Mouse (Mus musculus) lung, embryonic 15.5 days (tissue): ENCODE measurements around the gene Rnase2b. TPM values are rescaled to one million over a fixed set of nuclear protein-coding genes. Genes with fewer than 3 reads are reported as not detected.

Source experiments
- ATAC-seq: fragments of 200-750 bp; cut with Nextera tagmentation; 2 replicates; pipeline ENCODE4 v1.8.0; 2017; ENCODE audit warnings: moderate number of reproducible peaks, borderline replicate concordance; ENCODE audit not compliant: low FRiP score, low TSS enrichment; ENCODE audit errors: extremely low read depth
- H3K27ac ChIP-seq: fragments of 300-500 bp; sonication (generic); 2 replicates; pipeline ENCODE4 v1.5.1; 2015; ENCODE audit warnings: moderate library complexity, mild to moderate bottlenecking, inconsistent platforms
- H3K27me3 ChIP-seq: fragments of 300-500 bp; sonication (generic); 2 replicates; pipeline ENCODE4 v1.6.1; 2015; ENCODE audit warnings: inconsistent platforms
- H3K36me3 ChIP-seq: fragments of 300-500 bp; sonication (generic); 2 replicates; pipeline ENCODE4 v1.6.1; 2015; ENCODE audit warnings: inconsistent platforms
- H3K4me1 ChIP-seq: fragments of 300-500 bp; sonication (generic); 2 replicates; pipeline ENCODE4 v1.6.1; 2015; ENCODE audit warnings: inconsistent platforms
- H3K4me2 ChIP-seq: fragments of 300-500 bp; sonication (generic); 2 replicates; pipeline ENCODE4 v1.6.1; 2015; ENCODE audit warnings: inconsistent platforms, mild to moderate bottlenecking, moderate library complexity
- H3K4me3 ChIP-seq: fragments of 300-500 bp; sonication (generic); 2 replicates; pipeline ENCODE4 v1.5.1; 2015; ENCODE audit warnings: mild to moderate bottlenecking, inconsistent platforms
- H3K9ac ChIP-seq: fragments of 300-500 bp; sonication (generic); 2 replicates; pipeline ENCODE4 v1.6.1; 2015; ENCODE audit warnings: inconsistent platforms
- H3K9me3 ChIP-seq: fragments of 300-500 bp; sonication (generic); 2 replicates; pipeline ENCODE4 v1.6.1; 2016; ENCODE audit warnings: inconsistent platforms
- WGBS: fragments of 180-500 bp; shearing (Covaris S2); methylation state at CpG from one replicate; pipeline ENCODE4 v1.1.7; 2015; 5-methylcytosine and 5-hydroxymethylcytosine counted together
- polyA plus RNA-seq: library from polyadenylated mRNA; unstranded; fragments of >200 nt; fragmentation: Nextera tagmentation; extraction: Ambion mirVana; gene quantifications from 2 replicates; pipeline ENCODE4 v1.2.1, GENCODE M21; 2015

The Rnase2b gene
- polyA plus RNA-seq, 1 experiment from 2014 or later: not detected

GRCm38 (mm10) chr14:51142119-51142518 is 19.9 kb upstream of the Rnase2b start:
- no peak overlapping the region for H3K4me3 ChIP-seq
- H3K4me2 ChIP-seq: no peak overlapping the region
- 84% methylated on average over 4 of the region's 4 CpGs for WGBS
- H3K27ac ChIP-seq: no peak overlapping the region
- no peaks in the 10 kb centered on the region for H3K4me1 ChIP-seq
- no peak overlapping the region for H3K9ac ChIP-seq
- no peaks in the 10 kb centered on the region for H3K36me3 ChIP-seq
- H3K27me3 ChIP-seq: no peaks in the 10 kb centered on the region
- H3K9me3 ChIP-seq: no peaks in the 10 kb centered on the region
- ATAC-seq: no peak

GRCm38 (mm10) chr14:51142568-51142967 is 19.5 kb upstream of the Rnase2b start:
- Histone ChIP-seq H3K27me3 (no peaks in the 10 kb centered on the region), H3K9ac (no peak overlapping the region), H3K27ac (no peak overlapping the region), H3K4me3 (no peak overlapping the region), H3K4me2 (no peak overlapping the region), H3K36me3 (no peaks in the 10 kb centered on the region), H3K4me1 (no peaks in the 10 kb centered on the region), H3K9me3 (no peaks in the 10 kb centered on the region)
- no peak for ATAC-seq
- WGBS: 73% methylated on average over 3 of the region's 3 CpGs

- no peak overlapping the region for H3K27ac ChIP-seq
- no peak for ATAC-seq
- 46% methylated on average over 4 of the region's 4 CpGs for WGBS
Observed at GRCm38 (mm10) chr14:51143287-51143686, 18.8 kb upstream of the Rnase2b start.

GRCm38 (mm10) chr14:51143937-51144336 is 18.1 kb upstream of the Rnase2b start:
- WGBS: 67% methylated on average over 2 of the region's 2 CpGs

More at GRCm38 (mm10) chr14:51143287-51143686, 18.8 kb upstream of the Rnase2b start:
- Histone ChIP-seq H3K9ac (no peak overlapping the region), H3K4me1 (no peaks in the 10 kb centered on the region), H3K36me3 (no peaks in the 10 kb centered on the region), H3K4me3 (no peak overlapping the region), H3K4me2 (no peak overlapping the region), H3K27me3 (no peaks in the 10 kb centered on the region), H3K9me3 (no peaks in the 10 kb centered on the region)

GRCm38 (mm10) chr14:51144451-51144850 is 17.6 kb upstream of the Rnase2b start:
- H3K4me1 ChIP-seq: no peaks in the 10 kb centered on the region
- no peaks in the 10 kb centered on the region for H3K9me3 ChIP-seq
- 90% methylated on average over 4 of the region's 4 CpGs for WGBS
- no peaks in the 10 kb centered on the region for H3K27me3 ChIP-seq
- ATAC-seq: no peak
- no peaks in the 10 kb centered on the region for H3K36me3 ChIP-seq
- no peak overlapping the region for H3K4me2 ChIP-seq
- H3K4me3 ChIP-seq: no peak overlapping the region
- H3K9ac ChIP-seq: no peak overlapping the region
- H3K27ac ChIP-seq: no peak overlapping the region

More at GRCm38 (mm10) chr14:51143937-51144336, 18.1 kb upstream of the Rnase2b start:
- Histone ChIP-seq H3K9me3 (no peaks in the 10 kb centered on the region), H3K9ac (no peak overlapping the region), H3K27ac (no peak overlapping the region), H3K4me3 (no peak overlapping the region), H3K27me3 (no peaks in the 10 kb centered on the region), H3K4me1 (no peaks in the 10 kb centered on the region), H3K36me3 (no peaks in the 10 kb centered on the region), H3K4me2 (no peak overlapping the region)
- no peak for ATAC-seq

GRCm38 (mm10) chr14:51145521-51145920 is 16.5 kb upstream of the Rnase2b start:
- no peak for ATAC-seq
- WGBS: 68% methylated on average over 6 of the region's 6 CpGs

GRCm38 (mm10) chr14:51146685-51147084 is 15.4 kb upstream of the Rnase2b start, which contains the start of gene Rnase1:
Gene Rnase1, minus strand, starts transcription at chr14:51146785.
- H3K4me3 ChIP-seq: no peak within 1 kb of the TSS
- H3K9me3 ChIP-seq: no peaks in the 10 kb centered on the region
- H3K27ac ChIP-seq: no peak within 1 kb of the TSS
- 65% methylated on average over 2 of the region's 2 CpGs for WGBS
- H3K4me1 ChIP-seq: no peaks in the 10 kb centered on the region
- H3K9ac ChIP-seq: no peak within 1 kb of the TSS
- ATAC-seq: no peak
- H3K4me2 ChIP-seq: no peak within 1 kb of the TSS
- H3K36me3 ChIP-seq: no peaks in the 10 kb centered on the region
- no peaks in the 10 kb centered on the region for H3K27me3 ChIP-seq

More at GRCm38 (mm10) chr14:51145521-51145920, 16.5 kb upstream of the Rnase2b start:
- H3K36me3 ChIP-seq: no peaks in the 10 kb centered on the region
- H3K9ac ChIP-seq: no peak overlapping the region
- H3K4me3 ChIP-seq: no peak overlapping the region
- no peaks in the 10 kb centered on the region for H3K27me3 ChIP-seq
- H3K4me1 ChIP-seq: no peaks in the 10 kb centered on the region
- H3K4me2 ChIP-seq: no peak overlapping the region
- H3K27ac ChIP-seq: no peak overlapping the region
- H3K9me3 ChIP-seq: no peaks in the 10 kb centered on the region

GRCm38 (mm10) chr14:51148006-51148405 is 14.1 kb upstream of the Rnase2b start:
- no peak overlapping the region for H3K4me3 ChIP-seq
- ATAC-seq: no peak
- H3K27ac ChIP-seq: no peak overlapping the region
- H3K4me2 ChIP-seq: no peak overlapping the region
- H3K4me1 ChIP-seq: no peaks in the 10 kb centered on the region
- H3K9me3 ChIP-seq: no peaks in the 10 kb centered on the region
- H3K36me3 ChIP-seq: no peaks in the 10 kb centered on the region
- H3K27me3 ChIP-seq: no peaks in the 10 kb centered on the region
- H3K9ac ChIP-seq: no peak overlapping the region
- WGBS: 50% methylated on average over 3 of the region's 3 CpGs

GRCm38 (mm10) chr14:51149164-51149563 is 12.9 kb upstream of the Rnase2b start:
- Histone ChIP-seq H3K27me3 (no peaks in the 10 kb centered on the region), H3K9ac (no peak overlapping the region), H3K27ac (no peak overlapping the region), H3K4me2 (no peak overlapping the region), H3K4me1 (no peaks in the 10 kb centered on the region), H3K4me3 (no peak overlapping the region), H3K36me3 (no peaks in the 10 kb centered on the region), H3K9me3 (no peaks in the 10 kb centered on the region)
- no peak for ATAC-seq
- WGBS: 38% methylated on average over 5 of the region's 5 CpGs

- no peaks in the 10 kb centered on the region for H3K9me3 ChIP-seq
- H3K9ac ChIP-seq: no peak overlapping the region
- H3K36me3 ChIP-seq: no peaks in the 10 kb centered on the region
- 81% methylated on average over 3 of the region's 3 CpGs for WGBS
- H3K4me3 ChIP-seq: no peak overlapping the region
- H3K27me3 ChIP-seq: no peaks in the 10 kb centered on the region
- no peak overlapping the region for H3K4me2 ChIP-seq
- no peak overlapping the region for H3K27ac ChIP-seq
- no peaks in the 10 kb centered on the region for H3K4me1 ChIP-seq
- ATAC-seq: no peak
Observed at GRCm38 (mm10) chr14:51150206-51150831, 11.7 kb upstream of the Rnase2b start.

GRCm38 (mm10) chr14:51152249-51152870 is 9.7 kb upstream of the Rnase2b start:
- H3K27me3 ChIP-seq: no peaks in the 10 kb centered on the region
- 40% methylated on average over 5 of the region's 5 CpGs for WGBS
- ATAC-seq: no peak
- H3K4me1 ChIP-seq: no peaks in the 10 kb centered on the region
- no peak overlapping the region for H3K4me3 ChIP-seq
- H3K9ac ChIP-seq: no peak overlapping the region
- no peaks in the 10 kb centered on the region for H3K36me3 ChIP-seq
- H3K9me3 ChIP-seq: no peaks in the 10 kb centered on the region
- no peak overlapping the region for H3K27ac ChIP-seq
- no peak overlapping the region for H3K4me2 ChIP-seq

GRCm38 (mm10) chr14:51156056-51156735 is 5.9 kb upstream of the Rnase2b start:
- Histone ChIP-seq H3K4me1 (no peaks in the 10 kb centered on the region), H3K27ac (no peak overlapping the region), H3K36me3 (no peaks in the 10 kb centered on the region), H3K4me3 (no peak overlapping the region), H3K4me2 (no peak overlapping the region), H3K27me3 (no peaks in the 10 kb centered on the region), H3K9ac (no peak overlapping the region), H3K9me3 (no peaks in the 10 kb centered on the region)
- WGBS: 75% methylated on average over 5 of the region's 5 CpGs
- ATAC-seq: no peak
